Mouse (Mus musculus): ENCODE measurements around the gene Prkca. TPM values are rescaled to one million over a fixed set of nuclear protein-coding genes. Genes with fewer than 3 reads are reported as not detected.

Prkca gene
- polyA plus RNA-seq, 1 experiment, result 7.4 TPM

DNA sequence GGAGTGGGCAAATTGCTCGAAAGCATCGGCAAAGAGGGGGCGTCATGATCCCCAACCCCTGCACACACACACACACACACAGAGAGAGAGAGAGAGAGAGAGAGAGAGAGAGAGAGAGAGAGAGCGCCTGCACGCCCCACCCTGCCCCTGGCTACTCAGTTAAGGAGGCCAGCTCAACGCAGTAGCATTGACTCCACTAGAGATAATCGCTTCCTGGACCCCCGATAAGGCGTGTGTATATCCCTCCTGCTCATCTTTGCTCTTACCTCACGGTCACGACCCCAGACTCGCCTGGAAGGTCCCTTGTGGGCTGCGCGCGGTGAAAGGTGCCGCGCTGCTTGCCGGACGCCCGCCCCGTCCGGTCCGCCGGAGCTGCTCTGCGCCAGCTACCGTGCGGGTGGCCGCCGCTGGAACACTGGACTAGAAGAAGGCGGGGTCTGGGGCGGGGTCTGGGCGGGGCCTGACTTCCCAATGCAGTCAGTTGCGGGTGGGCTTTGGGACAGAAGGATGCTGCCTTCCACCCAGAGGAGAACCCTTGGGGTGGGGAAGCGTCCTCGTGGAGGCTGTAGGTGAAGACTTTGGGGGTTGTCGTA lies 429.0 kb downstream of the Prkca start, which contains the start of gene Cacng5:
Gene Cacng5, minus strand, starts transcription at position 422 of the 593 bp plus-strand sequence.
- Histone ChIP-seq H3K27ac (replicated peaks; ENCODE audit: low read depth, low read length) (no peak within 1 kb of the TSS), H3K4me3 (ENCODE audit: insufficient read depth, low read depth, low read length) (peak within 1 kb of the TSS; percentile 42), H3K4me1 (ENCODE audit: control insufficient read depth, insufficient read depth, insufficient read length, low read length) (no peaks in the 10 kb centered on the region)

DNA sequence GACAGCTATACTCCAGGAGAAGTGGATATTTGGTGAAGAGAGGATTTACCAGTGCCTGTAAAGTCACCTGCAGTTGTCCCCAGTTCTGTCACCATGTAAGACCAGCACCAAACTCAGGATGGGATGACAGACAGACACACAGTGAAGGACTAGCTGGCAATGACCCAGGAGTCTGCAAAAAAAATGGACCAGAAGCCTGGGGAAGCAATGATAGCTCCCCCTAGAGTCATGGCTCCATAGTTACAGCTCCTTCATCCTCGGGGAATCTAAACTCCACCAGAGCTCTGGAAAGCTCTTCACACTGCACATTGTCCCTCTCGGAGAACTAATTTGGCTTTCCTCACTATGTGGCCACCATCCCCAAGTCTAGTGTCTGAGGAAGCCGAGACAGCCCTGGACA lies 430.4 kb downstream of the Prkca start:
- H3K27ac ChIP-seq (replicated peaks; ENCODE audit: low read depth, low read length), result no peak overlapping the region
- H3K4me3 ChIP-seq (ENCODE audit: insufficient read depth, low read depth, low read length), result no peak overlapping the region
- no peaks in the 10 kb centered on the region for H3K4me1 ChIP-seq (ENCODE audit: control insufficient read depth, insufficient read depth, insufficient read length, low read length)

DNA sequence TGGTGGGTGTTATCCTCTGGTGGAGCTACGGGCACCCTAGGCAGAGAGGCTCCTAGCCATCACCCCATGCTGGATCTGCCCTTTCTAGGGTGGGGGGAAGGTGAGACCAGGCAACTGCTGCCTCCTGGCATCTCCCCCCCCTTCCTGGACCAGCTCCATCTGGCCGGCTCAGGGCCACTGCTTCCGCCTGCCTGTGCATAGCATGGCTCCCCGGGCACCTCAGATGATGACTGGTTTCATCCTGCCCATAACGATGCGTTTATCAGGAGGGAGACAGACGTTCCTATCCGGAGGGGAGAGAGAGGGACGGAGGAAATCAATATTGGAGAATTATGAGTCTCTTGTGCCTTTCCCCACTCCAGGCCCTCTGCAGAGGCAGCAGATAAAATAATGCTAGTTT lies 438.4 kb downstream of the Prkca start:
- Histone ChIP-seq H3K4me1 (ENCODE audit: control insufficient read depth, insufficient read depth, insufficient read length, low read length) (peaks cover 3% of the 10 kb centered on the region; the same call in 1 of the 2 replicates), H3K4me3 (ENCODE audit: insufficient read depth, low read depth, low read length) (no peak overlapping the region), H3K27ac (replicated peaks; ENCODE audit: low read depth, low read length) (no peak overlapping the region)

DNA sequence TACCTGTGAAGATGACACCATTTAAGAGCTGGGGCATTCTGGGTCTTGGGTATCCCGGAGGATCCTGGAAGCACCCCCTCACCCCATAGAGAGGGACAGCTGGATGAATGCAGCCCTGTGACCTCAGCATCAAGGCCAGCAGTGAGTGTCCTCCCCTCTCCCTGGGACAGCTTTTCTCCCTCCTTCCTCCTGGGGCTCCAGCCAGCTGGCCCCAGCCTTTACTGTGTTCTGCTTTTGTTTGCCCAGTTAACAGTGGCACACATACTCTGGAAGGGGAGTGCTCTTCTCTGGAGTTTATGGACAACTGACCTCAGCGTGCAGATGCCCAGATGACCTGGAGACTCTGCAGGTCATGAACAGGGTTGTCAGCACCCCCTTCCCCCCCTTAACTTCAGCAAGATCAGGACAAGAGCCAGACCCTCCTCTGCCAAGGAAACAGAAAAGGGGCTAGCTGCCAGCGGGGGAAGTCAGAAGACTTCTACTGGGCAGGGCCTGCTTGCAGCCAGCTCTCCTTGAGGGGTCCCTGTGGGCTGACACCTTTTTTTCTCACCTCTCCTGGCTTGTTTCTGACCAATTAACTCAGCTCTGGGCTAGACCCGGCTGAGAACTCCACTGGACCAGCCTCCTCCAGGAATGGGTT lies 439.6 kb downstream of the Prkca start:
- H3K27ac ChIP-seq (replicated peaks; ENCODE audit: low read depth, low read length), result no peak overlapping the region
- H3K4me1 ChIP-seq (ENCODE audit: control insufficient read depth, insufficient read depth, insufficient read length, low read length), result peaks cover 3% of the 10 kb centered on the region; the same call in 1 of the 2 replicates
- no peak overlapping the region for H3K4me3 ChIP-seq (ENCODE audit: insufficient read depth, low read depth, low read length)

DNA sequence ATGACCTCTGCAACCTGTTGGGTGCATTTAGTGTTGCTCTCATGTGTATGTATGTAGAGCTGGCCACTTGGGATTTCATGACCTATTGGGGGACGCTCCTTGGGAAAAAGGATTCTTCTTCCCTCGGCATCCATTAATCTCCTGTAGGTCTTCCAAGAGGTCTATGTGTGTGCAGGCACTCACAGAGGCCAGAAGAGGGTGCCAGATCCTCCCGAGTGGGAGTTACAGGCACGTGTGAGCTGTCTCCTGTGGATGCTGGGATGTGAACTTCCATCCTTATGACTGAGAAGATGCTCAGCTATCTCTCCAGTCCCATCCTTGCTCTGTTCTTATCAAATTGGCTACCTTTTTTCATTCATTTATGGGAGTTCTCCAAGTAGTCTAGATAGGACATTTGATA lies 443.3 kb downstream of the Prkca start:
- H3K27ac ChIP-seq (replicated peaks; ENCODE audit: low read depth, low read length), result no peak overlapping the region
- no peak overlapping the region for H3K4me3 ChIP-seq (ENCODE audit: insufficient read depth, low read depth, low read length)
- peaks cover 3% of the 10 kb centered on the region; the same call in 1 of the 2 replicates for H3K4me1 ChIP-seq (ENCODE audit: control insufficient read depth, insufficient read depth, insufficient read length, low read length)

DNA sequence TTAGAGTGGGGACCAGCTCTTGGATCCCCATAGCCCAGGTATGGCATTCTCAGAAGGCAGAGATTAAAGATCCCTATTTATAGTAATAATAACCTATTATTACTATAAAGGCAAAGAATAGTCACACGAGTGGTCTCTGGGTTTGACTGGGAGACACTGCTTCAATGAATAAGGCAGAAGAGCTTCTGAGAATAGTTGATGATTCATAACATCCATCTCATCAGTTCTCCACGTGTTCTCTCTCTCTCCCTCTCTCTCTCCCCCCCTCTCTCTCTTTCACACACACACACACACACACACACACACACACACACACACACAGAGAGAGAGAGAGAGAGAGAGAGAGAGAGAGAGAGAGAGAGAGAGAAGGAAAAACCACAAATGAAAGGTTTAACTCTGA lies 445.0 kb downstream of the Prkca start:
- H3K4me3 ChIP-seq (ENCODE audit: insufficient read depth, low read depth, low read length), result no peak overlapping the region
- no peak overlapping the region for H3K27ac ChIP-seq (replicated peaks; ENCODE audit: low read depth, low read length)
- peaks cover 3% of the 10 kb centered on the region; the same call in 1 of the 2 replicates for H3K4me1 ChIP-seq (ENCODE audit: control insufficient read depth, insufficient read depth, insufficient read length, low read length)

DNA sequence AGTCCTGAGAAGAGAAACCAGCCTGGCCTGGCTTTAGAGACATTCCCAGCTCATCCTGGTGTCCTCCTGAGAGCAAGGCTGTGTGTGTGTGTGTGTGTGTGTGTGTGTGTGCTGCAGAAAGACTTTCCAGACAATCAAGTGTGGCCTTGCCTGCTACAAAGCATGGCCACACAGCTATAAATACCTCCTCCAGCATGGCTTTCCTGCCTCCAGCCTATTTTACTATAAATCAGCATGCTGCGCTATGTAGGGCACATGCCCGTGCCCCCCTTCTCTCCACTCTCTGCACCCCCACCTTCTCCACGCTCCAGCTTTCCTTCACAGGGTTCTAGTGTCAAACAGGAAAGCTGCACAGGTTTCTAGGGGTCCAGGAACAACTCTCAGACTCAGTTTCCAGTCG lies 448.1 kb downstream of the Prkca start:
- Histone ChIP-seq H3K4me3 (ENCODE audit: insufficient read depth, low read depth, low read length) (no peak overlapping the region), H3K4me1 (ENCODE audit: control insufficient read depth, insufficient read depth, insufficient read length, low read length) (no peaks in the 10 kb centered on the region), H3K27ac (replicated peaks; ENCODE audit: low read depth, low read length) (no peak overlapping the region)

DNA sequence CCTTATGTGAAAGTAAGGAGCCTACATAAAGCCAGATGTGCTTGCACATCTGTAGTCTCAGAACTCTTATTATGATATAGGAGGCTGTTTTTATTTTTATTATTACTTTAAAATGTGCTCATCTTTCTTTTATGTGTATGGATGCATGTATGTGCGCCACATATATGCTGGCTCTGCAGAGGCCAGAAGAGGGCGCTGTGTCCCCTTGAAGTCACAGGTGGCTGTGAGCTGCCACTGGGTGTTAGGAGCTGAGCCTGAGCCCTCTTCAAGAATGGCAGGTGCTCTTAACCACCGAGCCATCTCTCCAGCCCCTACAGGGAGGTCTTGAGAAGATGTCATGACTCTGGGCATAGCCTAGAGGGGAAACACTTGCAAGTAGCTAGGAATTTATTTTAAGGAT lies 452.4 kb downstream of the Prkca start:
- no peak overlapping the region for H3K27ac ChIP-seq (replicated peaks; ENCODE audit: low read depth, low read length)
- H3K4me3 ChIP-seq (ENCODE audit: insufficient read depth, low read depth, low read length), result no peak overlapping the region
- no peaks in the 10 kb centered on the region for H3K4me1 ChIP-seq (ENCODE audit: control insufficient read depth, insufficient read depth, insufficient read length, low read length)

DNA sequence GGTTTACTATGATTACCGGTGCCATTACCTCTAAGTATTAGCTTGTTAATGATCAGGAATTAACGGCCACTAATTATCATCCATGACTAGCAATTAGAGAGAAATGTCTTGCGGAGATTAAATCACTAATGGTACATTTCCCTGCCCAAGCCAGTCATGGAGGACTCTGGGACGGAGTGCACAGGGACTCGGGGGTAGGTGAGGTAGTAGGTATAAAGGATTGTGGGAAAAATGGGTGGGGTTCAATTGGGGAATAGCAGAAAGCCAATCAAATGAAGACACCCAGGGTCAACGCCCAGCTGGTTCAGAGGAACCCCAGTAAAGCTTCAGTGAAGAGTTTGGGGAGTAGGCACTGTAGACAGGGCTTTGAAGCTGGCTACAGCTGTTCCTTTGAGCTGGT lies 456.4 kb downstream of the Prkca start:
- no peaks in the 10 kb centered on the region for H3K4me1 ChIP-seq (ENCODE audit: control insufficient read depth, insufficient read depth, insufficient read length, low read length)

More for the DNA sequence above, 456.4 kb downstream of the Prkca start:
- Histone ChIP-seq H3K27ac (replicated peaks; ENCODE audit: low read depth, low read length) (no peak overlapping the region), H3K4me3 (ENCODE audit: insufficient read depth, low read depth, low read length) (no peak overlapping the region)

Other genes with a start within 250 kb of the Prkca start
- gene Apoh, start 574 bp downstream of the Prkca start, polyA plus RNA-seq (2012; ENCODE audit: insufficient read depth, insufficient read length, missing spikeins), result 2.3 TPM in 1 of 2 replicates, not detected in the other
- gene Cep112, start 81.3 kb upstream of the Prkca start, polyA plus RNA-seq (2012; ENCODE audit: insufficient read depth, insufficient read length, missing spikeins), result 2.1 and 4.0 TPM in 2 replicates

Measured in brown adipose tissue, adult 24 weeks (tissue).